Mouse (Mus musculus) left cerebral cortex, adult 2 months (tissue): ENCODE results near the gene Kyat3. TPM values are rescaled to one million over a fixed set of nuclear protein-coding genes. Genes with fewer than 3 reads are reported as not detected.
A peak's percentile ranks its signal among the peaks of the same experiment; 100 is the strongest.
"Not testable (repeated sequence)": the region's sequence is repeated elsewhere in the genome, so short reads cannot be mapped to it uniquely, and the experiment has no call there.

Experiments used
- DNase-seq, 2 experiments: peaks; one replicate each; pipeline ENCODE4 v3.0.0; 2021 to 2022; ENCODE audit warnings: low spot score in 2 of 2, mixed read lengths in 1 of 2; ENCODE audit errors: extremely low spot score in 1 of 2
- H3K27ac ChIP-seq: fragments of 200-600 bp; 2 replicates; pipeline ENCODE4 v1.8.1; 2022
- H3K4me3 ChIP-seq: fragments of 200-600 bp; 2 replicates; pipeline ENCODE4 v1.8.1; 2022
- CTCF ChIP-seq: fragments of 200-600 bp; IDR thresholded peaks from 2 replicates; pipeline ENCODE4 v1.8.1; 2022; ENCODE audit warnings: antibody characterized with exemption, mild to moderate bottlenecking, moderate library complexity
- intact Hi-C: fragments of 180-260 bp; cut with DNase I; formaldehyde crosslinking; loops from one replicate; pipeline ENCODE4 v1.15.1; 2025
- total RNA-seq, 2 experiments: library from RNA; stranded (reverse); gene quantifications; 2 replicates each; pipeline ENCODE4 v1.2.3; 2021

Kyat3 gene
- total RNA-seq, 2 experiments from 2014 or later = 5.1 to 7.6 TPM

DNA sequence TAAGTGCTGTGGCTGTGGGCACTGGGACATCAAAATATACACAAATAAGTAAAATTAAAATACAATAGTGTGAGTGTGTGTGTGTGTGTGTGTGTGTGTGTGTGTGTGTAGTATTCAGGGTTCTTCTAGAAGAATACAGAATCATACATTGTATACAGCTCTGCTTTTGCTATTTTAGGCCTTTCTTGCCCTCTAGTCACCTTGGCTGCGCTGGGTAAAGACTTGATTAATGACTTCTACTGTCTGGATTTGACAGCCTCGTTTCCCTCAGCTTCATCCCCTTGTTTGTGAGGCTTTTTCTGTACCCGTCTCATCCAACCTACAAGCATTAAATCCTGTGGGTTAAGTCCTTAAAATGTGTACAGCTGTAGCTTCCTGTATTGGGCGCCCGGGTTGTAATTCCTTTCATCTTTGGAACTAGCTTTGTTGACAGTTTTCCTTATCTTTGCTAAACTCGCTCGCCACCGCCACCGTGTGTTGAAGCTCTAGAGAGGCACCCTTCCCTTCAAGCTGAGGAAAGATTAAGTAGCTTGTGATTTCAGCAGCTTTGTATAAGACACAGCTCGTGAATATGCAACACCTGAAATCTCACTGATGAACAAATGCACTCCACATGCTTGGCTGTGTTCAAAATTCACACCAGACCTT is 9.6 kb downstream of the Kyat3 start:
- peak; percentile 72 for TF ChIP-seq CTCF
- H3K27ac ChIP-seq = no peak overlapping the region
- no peak overlapping the region for H3K4me3 ChIP-seq
- peak; percentile 29 to 55 for DNase-seq
- intact Hi-C loops = no loop called here

DNA sequence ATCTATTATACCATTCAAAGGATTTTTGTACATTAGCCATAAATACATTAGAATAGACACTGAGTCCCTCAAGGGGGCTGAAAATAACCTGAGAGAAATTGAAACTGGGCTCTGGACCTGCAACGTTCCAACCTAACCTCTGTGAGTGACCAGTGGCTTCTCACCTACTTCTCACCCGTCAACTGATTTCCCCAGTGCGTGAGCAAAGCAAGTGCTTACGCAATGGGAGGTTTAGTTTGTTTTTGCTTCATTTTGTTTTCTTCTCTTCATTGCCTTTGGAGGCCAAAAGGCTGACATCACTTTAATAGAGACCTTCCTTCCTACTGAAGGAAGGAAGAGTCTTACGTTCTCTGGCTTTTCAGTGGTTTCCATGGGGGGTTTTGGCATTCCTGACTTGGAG is 10.5 kb downstream of the Kyat3 start:
- no peak for TF ChIP-seq CTCF
- Histone ChIP-seq H3K4me3 (no peak overlapping the region), H3K27ac (no peak overlapping the region)
- no peak for DNase-seq
- intact Hi-C loops = no loop called here

DNA sequence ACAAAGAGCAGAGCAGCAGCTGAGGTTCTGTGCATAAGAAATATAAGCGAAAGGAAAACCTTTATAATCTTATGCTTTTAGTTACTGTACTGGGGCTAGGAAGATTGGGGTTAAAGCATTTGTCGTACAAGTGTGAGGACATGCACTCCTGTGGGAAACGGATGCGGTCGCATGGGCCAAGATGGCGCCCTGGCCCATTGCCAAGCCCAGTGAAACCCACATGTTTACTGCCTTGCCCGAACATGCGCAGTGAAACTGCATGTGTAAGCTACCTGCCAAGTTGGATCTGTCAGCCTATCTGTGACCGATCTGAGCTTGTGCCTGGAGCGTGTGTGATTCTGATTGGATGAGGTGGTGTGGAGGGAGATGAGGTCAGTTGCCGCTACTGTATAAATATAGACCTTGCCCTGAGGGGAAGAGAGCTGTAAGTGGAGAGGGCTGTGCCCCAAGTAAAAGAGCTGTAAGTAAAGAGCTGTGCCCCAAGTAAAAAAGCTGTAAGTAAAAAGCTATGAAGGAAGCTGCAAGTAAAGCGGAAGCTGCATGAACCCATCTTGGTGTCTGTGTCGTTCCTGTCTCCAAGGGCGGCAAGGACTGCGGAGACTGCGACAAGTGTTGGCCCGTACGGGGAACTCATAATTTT is 11.7 kb downstream of the Kyat3 start:
- intact Hi-C loops, DNase-seq, H3K27ac ChIP-seq, H3K4me3 ChIP-seq: not testable (repeated sequence)

DNA sequence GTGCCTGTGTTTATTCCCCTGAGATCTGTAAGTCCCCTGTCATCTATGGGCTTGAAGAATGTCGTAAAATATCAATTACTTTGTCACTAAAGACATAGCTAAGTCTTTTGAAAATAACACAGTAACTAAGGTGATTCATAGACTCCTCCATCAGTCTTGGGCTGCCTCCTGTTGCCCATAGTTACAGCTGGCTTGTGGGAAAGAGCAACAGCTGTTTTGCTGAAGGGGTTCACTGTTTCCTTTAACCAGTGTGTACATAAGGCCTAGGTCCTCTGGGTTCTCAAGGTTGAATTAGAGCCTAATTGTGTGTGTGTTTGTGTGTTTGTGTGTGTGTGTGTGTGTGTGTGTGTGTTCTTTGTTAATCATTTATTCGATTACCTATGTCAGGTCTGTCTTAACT is 24.6 kb downstream of the Kyat3 start:
- no peak overlapping the region for H3K27ac ChIP-seq
- no peak for TF ChIP-seq CTCF
- H3K4me3 ChIP-seq = no peak overlapping the region
- intact Hi-C loops = no loop called here
- DNase-seq = no peak

DNA sequence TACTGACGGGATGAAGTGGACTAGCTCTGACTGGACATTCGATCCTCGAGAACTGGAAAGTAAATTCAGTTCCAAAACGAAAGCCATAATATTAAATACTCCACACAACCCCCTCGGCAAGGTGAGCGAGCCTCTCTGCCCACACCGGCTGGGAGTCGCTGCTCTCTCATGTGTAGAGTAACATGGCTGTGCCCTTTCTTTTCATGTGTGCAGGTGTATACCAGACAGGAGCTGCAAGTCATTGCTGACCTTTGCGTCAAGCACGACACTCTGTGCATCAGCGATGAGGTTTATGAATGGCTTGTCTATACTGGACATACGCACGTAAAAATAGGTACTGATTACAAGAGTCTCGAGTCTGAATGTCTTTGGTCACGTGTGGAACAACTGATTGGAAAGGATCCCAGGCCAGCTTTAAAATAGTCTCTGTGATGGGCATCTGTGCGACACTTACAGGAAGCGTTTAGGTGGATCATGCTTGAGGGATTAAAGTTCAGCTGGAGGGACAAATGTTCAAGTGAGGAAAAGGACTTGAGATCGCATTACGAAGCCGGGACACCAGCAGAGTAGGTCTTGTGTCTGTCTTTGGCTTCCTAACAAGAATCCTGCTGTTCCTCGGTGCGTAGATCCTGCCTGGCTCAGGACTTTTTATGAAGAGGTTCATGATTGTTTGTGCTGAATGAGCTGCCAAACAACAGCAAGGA is 25.3 kb downstream of the Kyat3 start:
- no peak for DNase-seq
- Histone ChIP-seq H3K27ac (no peak overlapping the region), H3K4me3 (no peak overlapping the region)
- intact Hi-C loops = no loop called here
- no peak for TF ChIP-seq CTCF

DNA sequence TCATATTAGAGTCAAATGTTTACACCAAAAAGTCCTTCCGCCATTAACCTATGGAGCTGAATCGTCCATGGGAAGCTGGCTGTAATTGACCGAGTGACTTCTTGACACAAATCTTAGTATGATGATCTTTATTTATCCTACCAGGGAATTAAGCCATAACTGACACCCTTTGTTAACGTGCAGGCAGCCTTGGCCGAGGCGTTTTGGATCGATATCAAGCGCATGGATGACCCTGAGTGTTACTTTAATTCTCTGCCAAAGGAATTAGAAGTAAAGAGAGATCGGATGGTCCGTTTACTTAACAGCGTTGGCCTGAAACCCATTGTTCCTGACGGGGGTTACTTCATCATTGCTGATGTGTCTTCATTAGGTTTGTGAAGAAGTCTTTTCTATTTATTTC is 33.4 kb downstream of the Kyat3 start:
- TF ChIP-seq CTCF = no peak
- H3K4me3 ChIP-seq = no peak overlapping the region
- no peak overlapping the region for H3K27ac ChIP-seq
- intact Hi-C loops = no loop called here
- no peak for DNase-seq

DNA sequence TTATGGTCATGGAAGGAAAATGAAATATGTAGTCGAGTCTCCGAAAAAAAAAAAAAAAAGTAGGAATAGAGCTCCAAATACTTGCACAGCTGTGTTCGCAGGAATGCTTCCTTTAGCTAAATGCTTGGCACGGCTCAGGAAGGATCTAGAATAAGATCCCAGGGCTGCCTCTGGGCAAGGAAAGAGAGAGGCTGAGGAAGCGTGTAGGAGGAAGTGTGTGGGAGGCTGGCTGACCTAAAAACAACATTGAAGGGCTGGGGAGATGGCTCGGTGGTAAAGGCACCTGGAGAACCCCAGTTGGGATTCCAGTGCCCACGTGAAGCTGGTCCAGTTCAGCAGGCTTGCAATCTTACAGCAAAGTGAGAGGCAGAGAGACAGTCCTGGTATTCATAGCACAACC is 40.0 kb downstream of the Kyat3 start:
- DNase-seq = peak; percentile 16 to 48
- intact Hi-C loops = no loop called here
- TF ChIP-seq CTCF = no peak
- Histone ChIP-seq H3K4me3 (no peak overlapping the region), H3K27ac (no peak overlapping the region)

DNA sequence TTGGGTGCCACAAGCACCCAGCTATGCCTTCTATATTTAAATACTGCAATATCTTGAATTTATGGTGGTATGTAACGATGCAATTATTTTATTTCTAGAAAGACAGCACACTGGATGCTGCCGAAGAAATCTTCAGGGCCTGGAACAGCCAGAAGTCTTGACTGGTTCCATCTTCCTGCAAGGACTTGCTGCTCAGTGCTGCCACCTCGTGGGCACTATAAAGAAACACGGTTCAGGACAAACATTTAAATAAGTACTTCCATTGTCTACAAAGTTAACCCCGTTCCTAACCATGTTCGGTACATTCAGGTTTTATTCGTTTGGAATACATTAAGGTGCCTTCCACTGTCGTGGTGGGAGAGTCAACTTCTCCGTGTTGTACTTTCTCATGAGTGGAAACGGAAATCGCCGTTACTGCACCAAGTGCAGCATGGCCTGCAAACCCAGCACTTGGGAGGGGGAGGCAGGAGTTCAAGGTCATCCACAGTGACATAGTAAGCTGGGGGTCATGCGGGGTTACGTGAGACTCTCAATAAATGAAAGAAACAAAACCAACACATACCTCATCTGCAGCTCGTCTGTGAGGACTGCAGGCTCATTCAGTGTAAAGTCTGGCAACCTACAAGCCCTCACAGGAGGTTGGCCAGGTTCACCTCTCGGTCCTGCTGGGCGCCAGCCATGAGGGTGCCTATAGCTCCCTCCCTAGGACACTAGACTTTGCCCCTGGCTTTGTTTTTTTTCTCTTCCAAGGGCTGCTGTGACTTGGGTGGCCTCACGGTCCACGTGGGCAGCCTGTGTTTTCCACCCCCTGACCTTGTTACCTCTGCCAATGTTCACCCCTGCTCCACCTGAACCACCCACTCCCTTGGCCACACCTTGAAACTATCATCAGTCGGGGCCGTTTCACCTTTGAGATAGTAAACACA is 43.4 kb downstream of the Kyat3 start:
- Histone ChIP-seq H3K27ac (no peak overlapping the region), H3K4me3 (no peak overlapping the region)
- intact Hi-C loops = no loop called here
- TF ChIP-seq CTCF = peak; percentile 85
- no peak for DNase-seq

DNA sequence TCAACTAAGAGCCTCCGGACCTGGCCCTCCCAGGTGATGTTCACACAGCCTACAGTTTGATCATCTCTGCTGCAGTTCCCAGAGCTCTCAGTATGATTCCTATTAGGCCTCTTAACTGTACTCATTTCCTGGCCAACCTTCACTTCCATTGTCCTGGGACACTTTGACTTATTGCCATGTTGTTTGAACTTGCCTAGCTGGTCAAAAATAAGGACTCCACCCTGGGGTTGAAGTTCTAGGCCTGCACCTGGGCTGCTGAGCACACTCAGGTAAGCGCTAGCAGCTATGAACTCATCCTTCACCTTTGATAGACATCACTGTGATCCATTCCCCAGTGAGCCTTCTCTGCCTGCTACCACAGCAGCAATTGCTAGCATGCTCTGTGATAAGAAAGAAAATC is 44.2 kb downstream of the Kyat3 start:
- Histone ChIP-seq H3K4me3 (no peak overlapping the region), H3K27ac (no peak overlapping the region)
- DNase-seq = no peak
- intact Hi-C loops = no loop called here
- no peak for TF ChIP-seq CTCF

DNA sequence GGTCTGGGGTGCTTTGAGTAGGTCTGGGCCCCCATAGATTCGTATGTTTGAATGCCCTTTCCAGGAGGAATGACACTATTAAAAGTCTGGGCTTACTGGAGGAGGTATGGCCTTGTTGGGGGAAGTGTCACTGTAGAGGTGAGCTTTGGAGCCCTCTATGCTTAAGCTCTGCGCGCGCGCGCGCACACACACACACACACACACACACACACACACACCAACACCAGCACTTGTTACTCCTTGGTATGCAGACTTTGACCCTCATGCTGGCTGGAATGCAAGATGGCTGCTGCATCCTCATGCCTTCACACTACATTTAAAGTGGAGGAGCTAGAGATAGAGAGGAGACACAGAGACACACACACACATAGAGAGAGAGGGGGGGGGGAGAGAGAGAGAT is 46.8 kb downstream of the Kyat3 start:
- intact Hi-C loops = no loop called here
- DNase-seq = no peak
- Histone ChIP-seq H3K4me3 (no peak overlapping the region), H3K27ac (no peak overlapping the region)
- TF ChIP-seq CTCF = no peak

DNA sequence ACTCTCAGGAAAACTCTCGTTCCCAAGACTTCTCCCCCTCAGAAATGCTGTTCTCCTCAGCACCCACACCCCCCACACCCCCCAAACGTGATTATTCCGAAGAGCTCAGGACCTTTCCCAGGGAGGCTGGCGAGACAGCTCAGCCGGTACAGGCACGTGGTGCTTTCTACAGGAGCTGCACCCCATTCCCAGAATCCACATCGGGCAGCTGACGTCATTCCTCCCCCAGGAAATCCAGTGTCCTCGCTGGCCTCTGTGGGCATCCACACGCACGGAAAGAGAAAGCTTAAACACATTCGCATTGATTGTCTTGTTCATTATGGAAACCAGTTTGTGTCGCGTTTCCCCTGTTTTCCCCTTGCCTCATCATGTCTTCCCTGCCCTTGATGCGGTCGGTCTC is 48.3 kb downstream of the Kyat3 start:
- no peak for TF ChIP-seq CTCF
- peak overlapping the region; percentile 3; the same call in 1 of the 2 replicates for H3K4me3 ChIP-seq
- H3K27ac ChIP-seq = no peak overlapping the region
- intact Hi-C loops = no loop called here
- DNase-seq = no peak
